ENCODE assay signal across 8 mouse cellular contexts in genomic region chr19:5726961-5727578, GRCm38 (mm10). TPM values are rescaled to one million over a fixed set of nuclear protein-coding genes. Genes with fewer than 3 reads are reported as not detected.
DNase-seq lines count a peak whose midpoint lies in the region; ATAC-seq and TF ChIP-seq lines count a peak whose summit lies in the region.

No protein-coding gene starts in this region.

- H3K4me3 ChIP-seq in lung, embryonic 16.5 days (ENCODE audit: low read length) = peak overlapping the region; percentile 87
- H3K4me3 ChIP-seq in embryonic facial prominence, embryonic 15.5 days (replicated peaks) = peak overlapping the region; percentile 72
- H3K4me3 ChIP-seq in intestine, postnatal 0 days (ENCODE audit: low read depth, low read length) = peak overlapping the region; percentile 84

- no peak for DNase-seq in lung, postnatal 14 days
- peak; percentile 75 to 89 for DNase-seq in natural killer cell, adult 2 months (ENCODE audit: low spot score in 2 of 2)
- DNase-seq in ovary, postnatal 10 days (ENCODE audit: low spot score) = no peak
- DNase-seq in thymus, postnatal 0 days (ENCODE audit: low spot score) = no peak
- no peak for DNase-seq in cerebellum, postnatal 36 days

- H3K36me3 ChIP-seq in lung, embryonic 16.5 days (ENCODE audit: control insufficient read depth, insufficient read depth, low read length) = 0 out of 2 replicates have a peak, but pooled peaks cover 2% of the 10 kb centered on the region
- H3K36me3 ChIP-seq in embryonic facial prominence, embryonic 15.5 days = peaks cover 20% of the 10 kb centered on the region; the same call in 1 of the 2 replicates
- H3K36me3 ChIP-seq in intestine, postnatal 0 days (ENCODE audit: control insufficient read depth, insufficient read depth) = peaks cover 8% of the 10 kb centered on the region; the same call in 1 of the 2 replicates

- WGBS in lung, embryonic 16.5 days = 63% methylated on average over 15 of the region's 15 CpGs
- 67% methylated on average over 15 of the region's 15 CpGs for WGBS in embryonic facial prominence, embryonic 15.5 days
- WGBS in intestine, postnatal 0 days = 57% methylated on average over 15 of the region's 15 CpGs

- H3K4me1 ChIP-seq in lung, embryonic 16.5 days (replicated peaks; ENCODE audit: control insufficient read depth, insufficient read depth, low read length) = peaks cover 55% of the 10 kb centered on the region
- H3K4me1 ChIP-seq in embryonic facial prominence, embryonic 15.5 days = peaks cover 73% of the 10 kb centered on the region
- peaks cover 17% of the 10 kb centered on the region for H3K4me1 ChIP-seq in intestine, postnatal 0 days (replicated peaks; ENCODE audit: control insufficient read depth, insufficient read depth, low read length)

- H3K27ac ChIP-seq in lung, embryonic 16.5 days (ENCODE audit: low read length) = peak overlapping the region; percentile 66
- peak overlapping the region; percentile 91 for H3K27ac ChIP-seq in embryonic facial prominence, embryonic 15.5 days (replicated peaks)
- H3K27ac ChIP-seq in intestine, postnatal 0 days (ENCODE audit: low read depth, low read length) = peak overlapping the region; percentile 51

- H3K9ac ChIP-seq in lung, embryonic 16.5 days (ENCODE audit: low read length) = peak overlapping the region; percentile 57
- H3K9ac ChIP-seq in embryonic facial prominence, embryonic 15.5 days = peak overlapping the region; percentile 18; the same call in 1 of the 2 replicates
- peak overlapping the region; percentile 41; the same call in 1 of the 2 replicates for H3K9ac ChIP-seq in intestine, postnatal 0 days (ENCODE audit: low read depth, low read length)

- no peak for ATAC-seq in lung, embryonic 16.5 days (ENCODE audit: low read depth)
- ATAC-seq in embryonic facial prominence, embryonic 15.5 days (ENCODE audit: insufficient number of reproducible peaks, low FRiP score, low TSS enrichment, low read depth) = no peak
- no peak for ATAC-seq in intestine, postnatal 0 days

- H3K4me2 ChIP-seq in lung, embryonic 16.5 days (ENCODE audit: low read depth, low read length) = peak overlapping the region; percentile 94
- peak overlapping the region; percentile 96 for H3K4me2 ChIP-seq in embryonic facial prominence, embryonic 15.5 days (replicated peaks)
- H3K4me2 ChIP-seq in intestine, postnatal 0 days (replicated peaks; ENCODE audit: low read depth) = peak overlapping the region; percentile 95

- no peaks in the 10 kb centered on the region for H3K27me3 ChIP-seq in lung, embryonic 16.5 days (ENCODE audit: control insufficient read depth, insufficient read depth, low read depth, low read length)
- no peaks in the 10 kb centered on the region for H3K27me3 ChIP-seq in embryonic facial prominence, embryonic 15.5 days
- H3K27me3 ChIP-seq in intestine, postnatal 0 days (replicated peaks; ENCODE audit: control insufficient read depth, insufficient read depth, low read length) = no peaks in the 10 kb centered on the region

- TF ChIP-seq CTCF in intestine, postnatal 0 days (IDR thresholded peaks at IDR 0.05; ENCODE audit: low read depth) = no peak

- no peaks in the 10 kb centered on the region for H3K9me3 ChIP-seq in lung, embryonic 16.5 days (ENCODE audit: control insufficient read depth, low read length)
- H3K9me3 ChIP-seq in embryonic facial prominence, embryonic 15.5 days (replicated peaks) = no peaks in the 10 kb centered on the region
- no peaks in the 10 kb centered on the region for H3K9me3 ChIP-seq in intestine, postnatal 0 days (ENCODE audit: control insufficient read depth)

RNA-seq across cellular contexts. Expression of gene Ehbp1l1, which starts 1.0 kb away (rescaled TPM):
- polyA plus RNA-seq in lung, embryonic 16.5 days (2015; fragmentation: Nextera tagmentation; extraction: Ambion mirVana) = 25.3 and 25.9 TPM in 2 replicates
- 32.4 and 35.9 TPM in 2 replicates for polyA plus RNA-seq in embryonic facial prominence, embryonic 15.5 days (2015; fragmentation: Nextera tagmentation; extraction: Ambion mirVana)
- polyA plus RNA-seq in intestine, postnatal 0 days (2015; fragmentation: Nextera tagmentation; extraction: Ambion mirVana) = 49.8 and 51.0 TPM in 2 replicates
- polyA plus RNA-seq in thymus, postnatal 0 days (2015; fragmentation: Nextera tagmentation; extraction: Ambion mirVana) = 17.6 TPM in 2 replicates

RNA-seq across cellular contexts. Expression of gene Fam89b, which starts 2.4 kb away (rescaled TPM):
- polyA plus RNA-seq in lung, embryonic 16.5 days (2015; fragmentation: Nextera tagmentation; extraction: Ambion mirVana) = 89.1 and 92.9 TPM in 2 replicates
- polyA plus RNA-seq in embryonic facial prominence, embryonic 15.5 days (2015; fragmentation: Nextera tagmentation; extraction: Ambion mirVana) = 110 and 111 TPM in 2 replicates
- polyA plus RNA-seq in intestine, postnatal 0 days (2015; fragmentation: Nextera tagmentation; extraction: Ambion mirVana) = 48.5 and 48.9 TPM in 2 replicates
- polyA plus RNA-seq in thymus, postnatal 0 days (2015; fragmentation: Nextera tagmentation; extraction: Ambion mirVana) = 91.8 and 92.5 TPM in 2 replicates

RNA-seq across cellular contexts. Expression of gene Ltbp3, which starts 13.6 kb away (rescaled TPM):
- 52.3 and 61.9 TPM in 2 replicates for polyA plus RNA-seq in lung, embryonic 16.5 days (2015; fragmentation: Nextera tagmentation; extraction: Ambion mirVana)
- 52.5 and 53.5 TPM in 2 replicates for polyA plus RNA-seq in embryonic facial prominence, embryonic 15.5 days (2015; fragmentation: Nextera tagmentation; extraction: Ambion mirVana)
- 11.9 and 15.6 TPM in 2 replicates for polyA plus RNA-seq in intestine, postnatal 0 days (2015; fragmentation: Nextera tagmentation; extraction: Ambion mirVana)
- 9.7 and 10.2 TPM in 2 replicates for polyA plus RNA-seq in thymus, postnatal 0 days (2015; fragmentation: Nextera tagmentation; extraction: Ambion mirVana)

RNA-seq across cellular contexts. Expression of gene Kcnk7, which starts 22.9 kb away (rescaled TPM):
- 0.36 and 0.50 TPM in 2 replicates for polyA plus RNA-seq in lung, embryonic 16.5 days (2015; fragmentation: Nextera tagmentation; extraction: Ambion mirVana)
- 3.8 TPM in 2 replicates for polyA plus RNA-seq in embryonic facial prominence, embryonic 15.5 days (2015; fragmentation: Nextera tagmentation; extraction: Ambion mirVana)
- polyA plus RNA-seq in intestine, postnatal 0 days (2015; fragmentation: Nextera tagmentation; extraction: Ambion mirVana) = 0.12 and 0.21 TPM in 2 replicates
- polyA plus RNA-seq in thymus, postnatal 0 days (2015; fragmentation: Nextera tagmentation; extraction: Ambion mirVana) = 0.32 and 0.74 TPM in 2 replicates

RNA-seq across cellular contexts. Expression of gene Pcnx3, which starts 38.4 kb away (rescaled TPM):
- 18.3 and 20.8 TPM in 2 replicates for polyA plus RNA-seq in lung, embryonic 16.5 days (2015; fragmentation: Nextera tagmentation; extraction: Ambion mirVana)
- polyA plus RNA-seq in embryonic facial prominence, embryonic 15.5 days (2015; fragmentation: Nextera tagmentation; extraction: Ambion mirVana) = 24.6 and 26.6 TPM in 2 replicates
- 9.3 and 12.7 TPM in 2 replicates for polyA plus RNA-seq in intestine, postnatal 0 days (2015; fragmentation: Nextera tagmentation; extraction: Ambion mirVana)
- 13.7 and 19.4 TPM in 2 replicates for polyA plus RNA-seq in thymus, postnatal 0 days (2015; fragmentation: Nextera tagmentation; extraction: Ambion mirVana)

Comparison
In these comparisons a context has a peak if more than half of its experiments do, and no peak if none do; other contexts are left out.
1. DNase-seq: peak in natural killer cell, adult 2 months (2 of 2); none in lung, postnatal 14 days (single experiment), ovary, postnatal 10 days (single experiment), thymus, postnatal 0 days (single experiment) and cerebellum, postnatal 36 days (0 of 2).
2. Peak in every context shown above with its lines, with median percentiles within 50 percentile points of each other: H3K27ac ChIP-seq, H3K4me2 ChIP-seq, H3K4me3 ChIP-seq and H3K9ac ChIP-seq.